Mouse (Mus musculus) embryonic facial prominence, embryonic 14.5 days (tissue): ENCODE results near the gene L2hgdh. TPM values are rescaled to one million over a fixed set of nuclear protein-coding genes. Genes with fewer than 3 reads are reported as not detected.

Experiments used
- ATAC-seq: fragments of 200-750 bp; cut with Nextera tagmentation; 2 replicates; pipeline ENCODE4 v1.8.0; 2017; ENCODE audit warnings: low read depth, moderate number of reproducible peaks, moderate TSS enrichment
- DNase-seq: peaks from one replicate; pipeline ENCODE4 v3.0.0-alpha.2; 2015; ENCODE audit warnings: low spot score
- H3K27ac ChIP-seq: fragments of 300-500 bp; sonication (generic); replicated peaks from 2 replicates; pipeline ENCODE4 v1.5.1; 2014; ENCODE audit warnings: low read depth, mild to moderate bottlenecking, low read length, moderate library complexity
- H3K27me3 ChIP-seq: fragments of 300-500 bp; sonication (generic); replicated peaks from 2 replicates; pipeline ENCODE4 v1.6.1; 2014; ENCODE audit warnings: low read length; ENCODE audit not compliant: control insufficient read depth, insufficient read depth
- H3K36me3 ChIP-seq: fragments of 300-500 bp; sonication (generic); 2 replicates; pipeline ENCODE4 v1.6.1; 2014; ENCODE audit warnings: low read length, mixed read lengths; ENCODE audit not compliant: control insufficient read depth, insufficient read depth
- H3K4me1 ChIP-seq: fragments of 300-500 bp; sonication (generic); 2 replicates; pipeline ENCODE4 v1.6.1; 2014; ENCODE audit warnings: antibody characterized with exemption, low read length; ENCODE audit not compliant: control insufficient read depth, insufficient read depth
- H3K4me2 ChIP-seq: fragments of 300-500 bp; sonication (generic); 2 replicates; pipeline ENCODE4 v1.6.1; 2014; ENCODE audit warnings: low read depth, mild to moderate bottlenecking, low read length, moderate library complexity, mixed read lengths
- H3K4me3 ChIP-seq: fragments of 300-500 bp; sonication (generic); 2 replicates; pipeline ENCODE4 v1.5.1; 2014; ENCODE audit warnings: low read depth, mild to moderate bottlenecking, low read length
- H3K9ac ChIP-seq: fragments of 300-500 bp; sonication (generic); 2 replicates; pipeline ENCODE4 v1.6.1; 2014; ENCODE audit warnings: low read depth, mild to moderate bottlenecking, low read length, moderate library complexity, mixed read lengths
- H3K9me3 ChIP-seq: fragments of 300-500 bp; sonication (generic); 2 replicates; pipeline ENCODE4 v1.6.1; 2016; ENCODE audit warnings: low read length; ENCODE audit not compliant: control insufficient read depth
- WGBS: fragments of 180-500 bp; shearing (Covaris S2); extraction: QIAGEN DNeasy Blood & Tissue Kit; methylation state at CpG from one replicate; pipeline ENCODE4 v1.1.7; 2014; 5-methylcytosine and 5-hydroxymethylcytosine counted together
- polyA plus RNA-seq: library from polyadenylated mRNA; unstranded; fragments of >200 nt; fragmentation: Nextera tagmentation; extraction: Ambion mirVana; gene quantifications from 2 replicates; pipeline ENCODE4 v1.2.1, GENCODE M21; 2014

The L2hgdh gene
- polyA plus RNA-seq, 1 experiment from 2014 or later: 21.8 TPM

DNA sequence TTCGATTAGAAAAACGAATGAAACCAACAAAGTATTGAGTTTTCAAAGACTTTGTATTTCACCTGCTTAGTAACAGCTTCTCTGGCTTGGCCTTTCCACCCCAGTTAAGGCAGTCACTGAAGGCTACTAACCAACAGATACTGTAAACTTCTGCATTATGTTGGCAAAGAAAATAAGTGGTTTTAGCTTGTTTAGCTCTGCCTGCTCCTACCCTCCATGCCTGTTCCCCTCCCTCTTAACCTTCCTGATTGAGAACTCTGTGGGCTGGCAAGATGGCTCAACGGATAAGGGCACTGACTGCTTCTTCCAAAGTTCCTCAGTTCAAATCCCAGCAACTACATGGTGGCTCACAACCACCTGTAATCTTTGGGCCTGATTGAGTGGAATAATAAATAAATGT, 9.2 kb upstream of the L2hgdh start:
- H3K27me3 ChIP-seq: no peaks in the 10 kb centered on the region
- 80% methylated on average over 3 of the region's 3 CpGs for WGBS
- no peaks in the 10 kb centered on the region for H3K36me3 ChIP-seq
- ATAC-seq (no peak), DNase-seq (no peak)
- no peaks in the 10 kb centered on the region for H3K4me1 ChIP-seq
- H3K4me2 ChIP-seq: no peak overlapping the region
- H3K9me3 ChIP-seq: no peaks in the 10 kb centered on the region
- no peak overlapping the region for H3K9ac ChIP-seq
- no peak overlapping the region for H3K4me3 ChIP-seq
- no peak overlapping the region for H3K27ac ChIP-seq

DNA sequence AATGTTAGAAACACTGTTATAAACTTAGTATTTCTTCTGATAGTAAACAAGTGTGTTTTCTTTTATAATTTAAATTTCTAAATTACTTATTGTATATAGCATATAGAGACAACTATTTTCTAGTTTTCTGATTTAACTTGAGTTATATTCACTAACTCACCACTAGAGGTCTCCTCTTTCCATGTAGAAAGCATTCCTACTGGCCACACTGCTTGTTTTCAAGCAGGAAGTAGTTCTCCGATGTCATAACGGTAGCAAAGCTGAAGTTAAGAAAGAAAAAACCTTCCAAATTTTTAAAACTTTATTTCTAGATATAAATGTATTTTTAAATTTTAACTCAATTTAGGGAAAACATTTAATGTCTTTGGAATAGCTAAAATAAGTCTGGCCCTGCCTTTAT, 8.8 kb upstream of the L2hgdh start:
- Histone ChIP-seq H3K36me3 (no peaks in the 10 kb centered on the region), H3K9ac (no peak overlapping the region), H3K9me3 (no peaks in the 10 kb centered on the region), H3K4me2 (no peak overlapping the region), H3K4me1 (no peaks in the 10 kb centered on the region), H3K27me3 (no peaks in the 10 kb centered on the region), H3K4me3 (no peak overlapping the region), H3K27ac (no peak overlapping the region)
- ATAC-seq (0 out of 2 replicates have a peak, but pooled peaks have one; percentile 55), DNase-seq (peak; percentile 92)
- WGBS: 3% methylated on average over 2 of the region's 2 CpGs

DNA sequence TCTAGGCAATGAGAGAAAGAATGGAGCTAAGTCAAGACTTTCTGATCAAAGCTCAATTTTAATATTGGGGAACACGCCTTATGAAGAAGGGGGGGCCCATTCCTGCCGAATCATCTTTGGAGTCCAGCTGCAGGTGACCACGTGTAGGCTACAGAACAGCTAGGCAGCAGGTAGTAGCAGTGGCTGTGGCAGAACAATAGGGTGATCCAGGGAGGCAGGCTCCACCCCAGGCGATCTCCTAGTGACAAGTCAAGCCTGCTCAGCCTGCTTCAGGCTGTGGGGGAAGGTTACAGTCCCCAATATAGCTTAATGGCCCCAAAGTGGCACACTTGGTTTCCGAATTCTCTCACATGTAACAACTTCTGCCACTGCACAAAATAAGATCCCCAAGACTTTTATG, 7.5 kb upstream of the L2hgdh start:
- Histone ChIP-seq H3K36me3 (no peaks in the 10 kb centered on the region), H3K9me3 (no peaks in the 10 kb centered on the region), H3K27ac (no peak overlapping the region), H3K4me3 (no peak overlapping the region), H3K9ac (no peak overlapping the region), H3K4me2 (no peak overlapping the region), H3K4me1 (no peaks in the 10 kb centered on the region), H3K27me3 (no peaks in the 10 kb centered on the region)
- no peak for ATAC-seq
- DNase-seq: no peak
- WGBS: 46% methylated on average over 5 of the region's 5 CpGs

DNA sequence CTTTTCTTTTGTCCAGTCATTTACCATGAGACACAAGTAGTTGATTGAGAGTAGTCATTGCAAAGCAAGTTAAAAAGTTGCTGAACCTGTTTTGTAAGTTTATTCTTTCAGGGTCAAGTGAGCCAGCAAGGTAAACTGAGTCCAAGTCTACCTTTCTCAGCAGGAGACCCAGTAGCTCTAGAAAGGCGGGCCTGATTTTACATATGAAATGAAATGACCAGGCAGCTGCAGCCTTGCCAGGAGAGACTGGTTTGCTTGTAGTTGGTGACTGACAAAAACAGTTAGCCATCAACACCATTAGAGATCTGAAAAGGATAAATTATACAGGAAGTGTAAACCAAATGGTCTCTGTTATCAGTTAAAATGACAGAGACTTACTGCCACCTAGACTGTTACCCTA, 5.6 kb upstream of the L2hgdh start:
- Histone ChIP-seq H3K27me3 (no peaks in the 10 kb centered on the region), H3K9ac (no peak overlapping the region), H3K4me1 (peaks cover 5% of the 10 kb centered on the region), H3K4me3 (no peak overlapping the region), H3K9me3 (no peaks in the 10 kb centered on the region), H3K4me2 (no peak overlapping the region), H3K36me3 (no peaks in the 10 kb centered on the region), H3K27ac (no peak overlapping the region)
- no peak for DNase-seq
- WGBS: 77% methylated on average over 1 of the region's 1 CpGs
- ATAC-seq: no peak

DNA sequence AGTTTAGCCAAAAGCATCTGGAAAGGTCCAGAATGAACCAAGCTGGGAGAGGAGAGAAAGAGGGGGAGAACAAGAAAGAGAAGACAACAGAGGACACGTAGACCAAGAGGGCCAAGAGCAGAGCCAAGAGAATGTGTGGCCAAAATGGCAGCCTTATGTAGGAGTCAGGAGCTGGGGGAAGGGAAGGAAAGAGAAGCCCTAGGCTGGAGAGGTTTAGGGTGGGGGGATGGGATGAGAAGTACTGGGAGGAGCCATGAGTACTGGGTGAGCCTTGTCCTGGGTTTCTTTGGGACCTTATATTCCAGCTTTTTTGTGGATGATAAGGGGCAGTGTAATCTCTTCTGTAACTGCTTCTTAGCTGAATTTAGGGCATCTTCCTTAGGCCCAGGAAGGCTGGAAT, 4.6 kb upstream of the L2hgdh start:
- Histone ChIP-seq H3K36me3 (no peaks in the 10 kb centered on the region), H3K27me3 (no peaks in the 10 kb centered on the region), H3K9ac (no peak overlapping the region), H3K27ac (no peak overlapping the region), H3K9me3 (no peaks in the 10 kb centered on the region), H3K4me2 (no peak overlapping the region), H3K4me3 (no peak overlapping the region), H3K4me1 (peaks cover 7% of the 10 kb centered on the region)
- WGBS: 95% methylated on average over 1 of the region's 1 CpGs
- no peak for DNase-seq
- ATAC-seq: no peak

DNA sequence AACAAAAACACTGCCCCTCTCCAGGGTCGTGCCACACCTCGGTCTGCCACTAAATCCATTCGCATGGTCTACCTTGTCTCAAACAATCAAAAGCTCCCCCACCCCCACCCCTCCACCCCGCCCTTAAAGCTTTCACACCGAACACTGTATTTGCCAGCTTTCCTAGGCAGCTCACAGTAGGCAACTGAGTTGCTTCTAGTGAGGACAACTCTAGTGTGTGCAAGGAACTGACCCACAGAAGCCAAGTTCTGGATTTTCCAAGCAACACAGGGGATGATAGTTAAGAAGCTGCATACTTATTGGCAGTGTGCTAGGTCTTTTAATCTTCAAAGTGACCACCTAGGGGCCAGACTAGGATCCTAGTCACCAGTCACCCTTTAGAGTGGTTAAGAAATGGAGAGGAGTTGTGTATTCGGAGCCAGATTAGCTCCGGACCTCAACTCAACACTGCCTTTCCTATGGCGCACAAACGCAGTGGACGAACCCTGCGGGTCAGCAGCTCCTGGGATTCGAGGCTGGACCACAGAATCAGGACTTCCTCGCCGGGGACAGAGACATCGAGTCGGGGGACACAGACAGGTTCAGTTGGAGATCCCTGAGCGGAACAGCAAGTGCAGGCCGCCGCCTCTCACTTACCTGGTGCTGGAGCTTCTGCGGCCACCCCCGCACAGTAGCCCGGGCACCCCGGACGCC, 509 bp downstream of the L2hgdh start:
- Histone ChIP-seq H3K27me3 (no peaks in the 10 kb centered on the region), H3K27ac (peak overlapping the region; percentile 80; the same call in 1 of the 2 replicates), H3K9me3 (peaks cover 8% of the 10 kb centered on the region; the same call in 1 of the 2 replicates), H3K9ac (peak overlapping the region; percentile 81), H3K4me3 (peak overlapping the region; percentile 75), H3K4me2 (peak overlapping the region; percentile 88), H3K36me3 (peaks cover 24% of the 10 kb centered on the region), H3K4me1 (peaks cover 14% of the 10 kb centered on the region)
- 5% methylated on average over 20 of the region's 24 CpGs for WGBS
- DNase-seq (no peak), ATAC-seq (no peak; the same call in 1 of the 2 replicates)

DNA sequence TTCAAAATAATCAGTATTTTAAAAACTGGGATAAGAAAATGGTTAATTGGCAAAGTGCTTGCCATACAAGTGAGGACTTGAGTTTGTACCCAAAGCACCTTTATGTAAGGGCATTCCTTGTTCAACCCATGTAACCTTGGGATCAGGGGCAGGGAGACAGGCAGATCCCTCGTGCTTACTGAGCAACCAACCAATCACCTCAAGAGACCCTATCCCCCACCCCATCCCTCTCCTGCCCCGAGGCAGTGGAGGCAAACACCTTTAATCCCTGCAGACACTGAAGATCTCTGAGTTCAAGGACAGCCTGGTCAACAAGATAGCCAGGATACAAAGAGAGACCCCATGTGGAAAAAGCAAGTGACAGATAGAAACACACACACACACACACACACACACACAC, 1.3 kb downstream of the L2hgdh start:
- DNase-seq (no peak), ATAC-seq (no peak)
- H3K27me3 ChIP-seq: no peaks in the 10 kb centered on the region
- 63% methylated on average over 2 of the region's 2 CpGs for WGBS
- H3K4me2 ChIP-seq: peak overlapping the region; percentile 88
- H3K9ac ChIP-seq: 0 out of 2 replicates have a peak overlapping the region, but pooled peaks have one; percentile 81
- H3K36me3 ChIP-seq: peaks cover 31% of the 10 kb centered on the region
- H3K9me3 ChIP-seq: peaks cover 16% of the 10 kb centered on the region; the same call in 1 of the 2 replicates
- no peak overlapping the region for H3K27ac ChIP-seq
- H3K4me3 ChIP-seq: peak overlapping the region; percentile 75
- peaks cover 14% of the 10 kb centered on the region for H3K4me1 ChIP-seq

DNA sequence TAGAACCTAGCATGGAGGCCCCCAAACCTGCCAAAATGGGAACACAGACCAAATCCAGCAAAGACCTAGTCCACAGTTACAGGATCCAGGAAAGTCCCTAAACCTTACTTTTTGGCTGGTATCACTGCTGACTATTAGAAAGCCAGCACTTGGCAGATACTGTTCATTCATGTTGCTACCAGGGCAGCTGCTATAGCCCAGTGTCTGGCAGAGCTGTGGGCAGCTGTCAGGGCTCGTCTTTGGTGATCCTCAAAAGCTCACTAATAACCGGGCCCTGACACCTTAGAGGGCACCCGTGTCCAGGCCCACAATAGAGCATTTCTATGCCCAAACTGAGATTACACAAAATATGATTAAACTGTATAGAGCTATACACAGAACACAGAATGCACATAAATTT, 1.8 kb downstream of the L2hgdh start:
- Histone ChIP-seq H3K27me3 (no peaks in the 10 kb centered on the region), H3K9ac (no peak overlapping the region), H3K9me3 (peaks cover 20% of the 10 kb centered on the region; the same call in 1 of the 2 replicates), H3K27ac (no peak overlapping the region), H3K4me3 (no peak overlapping the region), H3K4me1 (peaks cover 14% of the 10 kb centered on the region), H3K4me2 (no peak overlapping the region), H3K36me3 (peaks cover 36% of the 10 kb centered on the region)
- WGBS: 83% methylated on average over 3 of the region's 3 CpGs
- ATAC-seq (no peak), DNase-seq (peak; percentile 15)

DNA sequence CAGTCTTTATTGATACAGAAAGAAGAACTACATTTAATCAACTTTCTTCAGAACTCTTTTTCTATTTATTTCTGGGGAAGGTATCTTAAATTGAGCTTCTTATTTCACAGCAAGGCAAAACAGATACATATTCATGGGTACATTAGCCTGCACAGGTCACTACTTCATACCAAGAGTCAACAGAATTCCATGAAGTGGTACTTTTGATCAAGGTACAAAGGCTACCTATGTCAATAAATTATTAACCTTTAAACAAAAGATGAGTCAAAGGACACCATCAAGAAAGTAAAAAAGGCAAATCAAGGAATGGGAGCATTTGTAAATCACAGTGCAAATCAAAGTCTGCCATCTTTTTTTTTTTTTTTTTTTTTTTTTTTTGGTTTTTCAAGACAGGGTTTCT, 11.0 kb downstream of the L2hgdh start:
- no peak overlapping the region for H3K4me3 ChIP-seq
- ATAC-seq (no peak), DNase-seq (no peak)
- no peak overlapping the region for H3K27ac ChIP-seq
- H3K36me3 ChIP-seq: peaks cover 25% of the 10 kb centered on the region
- no peak overlapping the region for H3K4me2 ChIP-seq
- H3K9me3 ChIP-seq: peaks cover 11% of the 10 kb centered on the region; the same call in 1 of the 2 replicates
- H3K9ac ChIP-seq: no peak overlapping the region
- no peaks in the 10 kb centered on the region for H3K4me1 ChIP-seq
- H3K27me3 ChIP-seq: no peaks in the 10 kb centered on the region
